In the genomic region with DNA sequence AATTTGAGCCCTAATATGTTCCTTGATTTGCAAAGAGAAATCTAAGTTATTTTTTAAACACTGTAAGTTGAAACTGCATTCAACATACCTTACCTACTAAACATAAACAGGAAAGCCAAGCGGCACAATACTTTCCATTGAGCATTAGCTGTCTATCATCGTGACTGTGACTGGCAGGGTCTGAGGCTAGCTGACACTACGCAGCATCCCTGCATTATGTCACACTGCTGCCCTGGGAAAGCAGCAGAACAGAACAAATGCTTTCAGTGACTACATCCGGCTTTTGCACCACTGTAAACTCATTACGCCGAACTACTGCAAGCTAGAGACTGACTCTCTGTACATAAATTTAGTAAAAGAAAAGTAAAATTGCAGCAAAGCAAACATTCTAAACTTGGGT, we compare ENCODE assay signal across 17 mouse cellular contexts.
"Had no signal": no experiment of that assay in that cellular context is flagged by ENCODE, and none has a peak within 500 bp of the region (broad histone marks: within the 10 kb centered on the region; RNA-seq: fewer than 3 reads in every experiment).

No protein-coding gene starts in this region.

- ATAC-seq: liver, embryonic 12.5 days; liver, postnatal 0 days; lung, postnatal 0 days; midbrain, embryonic 13.5 days; midbrain, embryonic 15.5 days; midbrain, embryonic 16.5 days had no signal

- DNase-seq: left cerebral cortex, postnatal 4 days; liver; liver, embryonic 13.5 days; liver, postnatal 0 days; lung, adult 18-20 months; lung, adult 2 months; lung, embryonic 14.5 days; lung, postnatal 10 days; lung, postnatal 14 days; lung, postnatal 36 days; lung, postnatal 4 days; midbrain, embryonic 14.5 days had no signal
